Mouse (Mus musculus): Measurements from ENCODE around the gene Ppip5k2.
"Not testable (repeated sequence)": the region's sequence is repeated elsewhere in the genome, so short reads cannot be mapped to it uniquely, and the experiment has no call there.

Ppip5k2 gene

GRCm38 (mm10) chr1:97769904-97770753, at the start of gene Ppip5k2, which contains the start of gene Gin1:
TSS of gene Ppip5k2 (minus strand) at chr1:97770411.
TSS of gene Gin1 (plus strand) at chr1:97770172.
- DNase-seq = peak; percentile 95

GRCm38 (mm10) chr1:97809255-97809912, 39.2 kb upstream of the Ppip5k2 start:
- no peak for DNase-seq

GRCm38 (mm10) chr1:97804520-97804919, 34.3 kb upstream of the Ppip5k2 start:
- DNase-seq = no peak

GRCm38 (mm10) chr1:97802207-97802902, 32.1 kb upstream of the Ppip5k2 start:
- no peak for DNase-seq

- DNase-seq = no peak
Observed at GRCm38 (mm10) chr1:97795936-97796335, 25.7 kb upstream of the Ppip5k2 start.

GRCm38 (mm10) chr1:97794110-97794509, 23.9 kb upstream of the Ppip5k2 start:
- no peak for DNase-seq

- DNase-seq = no peak
Observed at GRCm38 (mm10) chr1:97788490-97788889, 18.3 kb upstream of the Ppip5k2 start.

GRCm38 (mm10) chr1:97787674-97788073, 17.5 kb upstream of the Ppip5k2 start:
- DNase-seq = no peak

- DNase-seq = no peak
Observed at GRCm38 (mm10) chr1:97785685-97786393, 15.6 kb upstream of the Ppip5k2 start.

GRCm38 (mm10) chr1:97784928-97785327, 14.7 kb upstream of the Ppip5k2 start:
- DNase-seq = no peak

GRCm38 (mm10) chr1:97781674-97782073, 11.5 kb upstream of the Ppip5k2 start:
- DNase-seq = no peak

- DNase-seq = no peak
Observed at GRCm38 (mm10) chr1:97773973-97774372, 3.8 kb upstream of the Ppip5k2 start.

- no peak for DNase-seq
Observed at GRCm38 (mm10) chr1:97773362-97773761, 3.2 kb upstream of the Ppip5k2 start.

- no peak for DNase-seq
Observed at GRCm38 (mm10) chr1:97771727-97772126, 1.5 kb upstream of the Ppip5k2 start.

- no peak for DNase-seq
Observed at GRCm38 (mm10) chr1:97771118-97771517, 907 bp upstream of the Ppip5k2 start.

- DNase-seq = peak; percentile 30
Observed at GRCm38 (mm10) chr1:97769294-97769903, 812 bp downstream of the Ppip5k2 start.

GRCm38 (mm10) chr1:97768906-97769293, 1.3 kb downstream of the Ppip5k2 start:
- DNase-seq = no peak

GRCm38 (mm10) chr1:97768089-97768488, 2.1 kb downstream of the Ppip5k2 start:
- no peak for DNase-seq

- DNase-seq = not testable (repeated sequence)
Observed at GRCm38 (mm10) chr1:97765712-97766111, 4.5 kb downstream of the Ppip5k2 start.

GRCm38 (mm10) chr1:97761477-97761876, 8.7 kb downstream of the Ppip5k2 start:
- no peak for DNase-seq

- no peak for DNase-seq
Observed at GRCm38 (mm10) chr1:97760598-97760997, 9.6 kb downstream of the Ppip5k2 start.

- DNase-seq = no peak
Observed at GRCm38 (mm10) chr1:97759841-97760240, 10.4 kb downstream of the Ppip5k2 start.

Data from cerebellum, adult 8-10 months (tissue).